Mouse (Mus musculus) hindbrain, embryonic 13.5 days (tissue): ENCODE results near the gene Olfr639. TPM values are rescaled to one million over a fixed set of nuclear protein-coding genes. Genes with fewer than 3 reads are reported as not detected.

Source experiments
- ATAC-seq: fragments of 200-750 bp; cut with Nextera tagmentation; 2 replicates; pipeline ENCODE4 v1.8.0; 2017; ENCODE audit warnings: moderate TSS enrichment; ENCODE audit not compliant: low FRiP score
- H3K27ac ChIP-seq: fragments of 300-500 bp; sonication (generic); 2 replicates; pipeline ENCODE4 v1.5.1; 2015; ENCODE audit warnings: inconsistent platforms, mild to moderate bottlenecking, moderate library complexity
- H3K27me3 ChIP-seq: fragments of 300-500 bp; sonication (generic); 2 replicates; pipeline ENCODE4 v1.6.1; 2015; ENCODE audit warnings: mild to moderate bottlenecking, inconsistent platforms
- H3K36me3 ChIP-seq: fragments of 300-500 bp; sonication (generic); 2 replicates; pipeline ENCODE4 v1.6.1; 2015; ENCODE audit warnings: mild to moderate bottlenecking, inconsistent platforms
- H3K4me1 ChIP-seq: fragments of 300-500 bp; sonication (generic); replicated peaks from 2 replicates; pipeline ENCODE4 v1.6.1; 2015; ENCODE audit warnings: inconsistent platforms
- H3K4me2 ChIP-seq: fragments of 300-500 bp; sonication (generic); 2 replicates; pipeline ENCODE4 v1.6.1; 2015; ENCODE audit warnings: inconsistent platforms, mild to moderate bottlenecking, moderate library complexity
- H3K4me3 ChIP-seq: fragments of 300-500 bp; sonication (generic); 2 replicates; pipeline ENCODE4 v1.5.1; 2015; ENCODE audit warnings: mild to moderate bottlenecking, inconsistent platforms
- H3K9ac ChIP-seq: fragments of 300-500 bp; sonication (generic); 2 replicates; pipeline ENCODE4 v1.6.1; 2015; ENCODE audit warnings: mild to moderate bottlenecking, inconsistent platforms
- H3K9me3 ChIP-seq: fragments of 300-500 bp; sonication (generic); 2 replicates; pipeline ENCODE4 v1.6.1; 2016; ENCODE audit warnings: inconsistent platforms
- WGBS: fragments of 180-500 bp; shearing (Covaris S2); methylation state at CpG from one replicate; pipeline ENCODE4 v1.1.7; 2015; 5-methylcytosine and 5-hydroxymethylcytosine counted together
- polyA plus RNA-seq: library from polyadenylated mRNA; unstranded; fragments of >200 nt; fragmentation: Nextera tagmentation; extraction: Ambion mirVana; gene quantifications from 2 replicates; pipeline ENCODE4 v1.2.1, GENCODE M21; 2015

The Olfr639 gene
- polyA plus RNA-seq: 0.05 TPM in 1 of 2 replicates, not detected in the other

GRCm38 (mm10) chr7:104017203-104017602, at the start of gene Olfr639:
Gene Olfr639, minus strand, starts transcription at chr7:104017303.
- no peaks in the 10 kb centered on the region for H3K4me1 ChIP-seq
- no peaks in the 10 kb centered on the region for H3K36me3 ChIP-seq
- H3K4me3 ChIP-seq: no peak within 1 kb of the TSS
- H3K9me3 ChIP-seq: no peaks in the 10 kb centered on the region
- no peak within 1 kb of the TSS for H3K9ac ChIP-seq
- no peak within 1 kb of the TSS for H3K4me2 ChIP-seq
- no peaks in the 10 kb centered on the region for H3K27me3 ChIP-seq
- H3K27ac ChIP-seq: no peak within 1 kb of the TSS
- ATAC-seq: no peak

DNA sequence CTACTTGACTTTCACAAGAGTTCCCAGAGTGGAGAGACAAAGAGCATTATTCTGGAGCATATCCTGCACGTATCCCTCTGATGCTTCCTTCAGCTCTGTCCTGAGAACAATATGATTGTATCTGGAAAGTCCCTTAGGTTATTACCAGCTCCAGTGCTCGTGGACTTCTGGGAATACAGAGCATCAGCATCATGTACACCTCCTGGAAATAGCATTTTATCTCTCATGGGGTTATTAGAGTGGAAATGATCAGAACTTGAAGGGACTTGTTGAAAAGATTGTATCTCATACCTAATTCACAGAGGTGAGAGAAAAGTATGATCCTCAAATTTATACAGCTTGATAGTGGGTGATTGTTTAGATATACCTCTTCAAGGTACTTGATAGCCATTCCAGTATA, 44.2 kb upstream of the Olfr639 start, which contains the start of gene 4930516K23Rik:
Gene 4930516K23Rik, minus strand, starts transcription at position 101 of the 400 bp plus-strand sequence.
- Histone ChIP-seq H3K36me3 (no peaks in the 10 kb centered on the region), H3K27ac (no peak within 1 kb of the TSS), H3K4me2 (no peak within 1 kb of the TSS), H3K4me3 (no peak within 1 kb of the TSS), H3K9ac (no peak within 1 kb of the TSS), H3K27me3 (no peaks in the 10 kb centered on the region), H3K9me3 (no peaks in the 10 kb centered on the region), H3K4me1 (no peaks in the 10 kb centered on the region)
- ATAC-seq: no peak
- WGBS: 56% methylated on average over 2 of the region's 2 CpGs

DNA sequence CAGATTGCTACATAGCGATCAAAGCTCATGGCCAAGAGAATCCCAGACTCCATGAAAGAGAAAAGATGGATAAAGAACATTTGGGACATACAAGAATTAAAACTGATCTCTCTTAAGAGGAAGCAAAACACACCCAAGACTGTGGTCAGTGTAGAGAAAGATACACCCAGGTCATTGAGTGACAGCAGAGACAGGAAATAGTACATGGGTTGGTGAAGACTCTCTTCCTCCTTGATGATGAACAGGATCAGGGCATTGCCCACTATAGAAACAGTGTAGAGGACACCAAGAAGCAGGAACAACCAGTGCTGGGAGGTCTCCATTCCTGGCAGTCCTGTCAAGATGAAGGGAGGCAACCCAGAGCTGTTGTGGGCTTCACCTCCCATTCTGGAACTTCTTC, 42.1 kb upstream of the Olfr639 start:
- no peak for ATAC-seq
- no peak overlapping the region for H3K27ac ChIP-seq
- 91% methylated on average over 1 of the region's 1 CpGs for WGBS

DNA sequence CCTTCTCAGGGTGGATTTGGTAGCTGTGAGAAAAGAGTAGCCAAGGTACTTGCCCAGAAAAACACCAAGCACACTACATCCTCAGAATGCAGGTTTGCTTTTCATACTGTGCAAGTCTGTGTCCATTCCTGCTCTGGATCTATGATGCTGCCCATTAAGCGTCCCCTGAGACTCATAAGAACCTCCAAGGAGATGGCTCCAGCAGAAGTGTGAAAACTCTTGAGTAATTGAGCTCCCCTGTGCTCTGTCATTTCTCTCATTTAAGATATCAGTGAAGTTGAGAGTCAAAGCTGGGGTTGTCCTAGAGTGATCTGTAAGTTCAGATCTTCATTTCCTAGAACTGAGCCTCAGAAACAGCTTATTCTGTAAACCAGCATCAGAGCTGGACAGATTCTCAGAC, 35.5 kb upstream of the Olfr639 start, which contains the start of gene Olfr642:
Gene Olfr642, minus strand, starts transcription at position 101 of the 400 bp plus-strand sequence.
- Histone ChIP-seq H3K36me3 (no peaks in the 10 kb centered on the region), H3K4me3 (no peak within 1 kb of the TSS)
- 88% methylated on average over 1 of the region's 1 CpGs for WGBS

More for the DNA sequence above, 42.1 kb upstream of the Olfr639 start:
- no peaks in the 10 kb centered on the region for H3K9me3 ChIP-seq
- no peaks in the 10 kb centered on the region for H3K27me3 ChIP-seq
- H3K36me3 ChIP-seq: no peaks in the 10 kb centered on the region
- H3K4me1 ChIP-seq: no peaks in the 10 kb centered on the region
- H3K4me3 ChIP-seq: no peak overlapping the region
- no peak overlapping the region for H3K4me2 ChIP-seq
- H3K9ac ChIP-seq: no peak overlapping the region

GRCm38 (mm10) chr7:104050745-104051144, 33.6 kb upstream of the Olfr639 start:
- Histone ChIP-seq H3K9ac (no peak overlapping the region), H3K4me2 (no peak overlapping the region), H3K27ac (no peak overlapping the region), H3K4me1 (no peaks in the 10 kb centered on the region), H3K9me3 (no peaks in the 10 kb centered on the region), H3K27me3 (no peaks in the 10 kb centered on the region), H3K36me3 (no peaks in the 10 kb centered on the region), H3K4me3 (no peak overlapping the region)
- 94% methylated on average over 4 of the region's 4 CpGs for WGBS
- ATAC-seq: no peak

More for the DNA sequence above, 35.5 kb upstream of the Olfr639 start, which contains the start of gene Olfr642:
- Histone ChIP-seq H3K4me2 (no peak within 1 kb of the TSS), H3K9ac (no peak within 1 kb of the TSS), H3K4me1 (no peaks in the 10 kb centered on the region), H3K9me3 (no peaks in the 10 kb centered on the region), H3K27ac (no peak within 1 kb of the TSS), H3K27me3 (no peaks in the 10 kb centered on the region)
- ATAC-seq: no peak

- no peak within 1 kb of the TSS for H3K27ac ChIP-seq
- H3K4me1 ChIP-seq: no peaks in the 10 kb centered on the region
- H3K4me2 ChIP-seq: no peak within 1 kb of the TSS
- no peak within 1 kb of the TSS for H3K9ac ChIP-seq
- no peaks in the 10 kb centered on the region for H3K9me3 ChIP-seq
- WGBS: 71% methylated on average over 1 of the region's 1 CpGs
- no peaks in the 10 kb centered on the region for H3K27me3 ChIP-seq
- no peak for ATAC-seq
- H3K36me3 ChIP-seq: no peaks in the 10 kb centered on the region
- H3K4me3 ChIP-seq: no peak within 1 kb of the TSS
Observed at GRCm38 (mm10) chr7:104035145-104035544, 18.0 kb upstream of the Olfr639 start, which contains the start of gene Olfr641. Gene Olfr641, plus strand, starts transcription at chr7:104035445.

- H3K27ac ChIP-seq: no peak overlapping the region
- no peaks in the 10 kb centered on the region for H3K4me1 ChIP-seq
- no peak for ATAC-seq
- no peak overlapping the region for H3K9ac ChIP-seq
- H3K36me3 ChIP-seq: no peaks in the 10 kb centered on the region
- WGBS: 90% methylated on average over 3 of the region's 3 CpGs
- H3K9me3 ChIP-seq: no peaks in the 10 kb centered on the region
- H3K27me3 ChIP-seq: no peaks in the 10 kb centered on the region
- H3K4me2 ChIP-seq: no peak overlapping the region
- H3K4me3 ChIP-seq: no peak overlapping the region
Observed at GRCm38 (mm10) chr7:104026978-104027377, 9.9 kb upstream of the Olfr639 start.

DNA sequence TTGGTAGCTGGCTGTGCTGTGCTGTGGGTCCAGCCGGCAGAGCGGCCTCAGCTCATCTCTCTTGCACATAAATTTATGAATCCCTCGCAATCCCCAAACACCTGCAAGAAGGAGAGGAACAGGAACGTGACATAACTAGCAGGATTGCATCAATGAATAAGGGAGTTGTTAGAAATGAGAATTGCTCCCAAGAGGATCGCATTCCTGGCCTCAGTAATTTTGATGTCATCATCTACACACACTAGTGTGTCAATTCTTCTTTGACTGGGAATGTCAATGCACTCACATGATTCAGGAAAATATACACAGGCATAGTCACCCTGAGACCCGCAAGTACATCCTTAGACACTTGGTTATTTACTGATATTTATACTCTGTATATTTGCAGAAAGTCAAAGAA, 8.4 kb upstream of the Olfr639 start, which contains the start of gene Olfr640:
Gene Olfr640, minus strand, starts transcription at position 101 of the 400 bp plus-strand sequence.
- no peak for ATAC-seq
- Histone ChIP-seq H3K4me3 (no peak within 1 kb of the TSS), H3K36me3 (no peaks in the 10 kb centered on the region), H3K27ac (no peak within 1 kb of the TSS), H3K4me2 (no peak within 1 kb of the TSS), H3K4me1 (no peaks in the 10 kb centered on the region), H3K9me3 (no peaks in the 10 kb centered on the region), H3K27me3 (no peaks in the 10 kb centered on the region), H3K9ac (no peak within 1 kb of the TSS)
- WGBS: 84% methylated on average over 6 of the region's 6 CpGs

DNA sequence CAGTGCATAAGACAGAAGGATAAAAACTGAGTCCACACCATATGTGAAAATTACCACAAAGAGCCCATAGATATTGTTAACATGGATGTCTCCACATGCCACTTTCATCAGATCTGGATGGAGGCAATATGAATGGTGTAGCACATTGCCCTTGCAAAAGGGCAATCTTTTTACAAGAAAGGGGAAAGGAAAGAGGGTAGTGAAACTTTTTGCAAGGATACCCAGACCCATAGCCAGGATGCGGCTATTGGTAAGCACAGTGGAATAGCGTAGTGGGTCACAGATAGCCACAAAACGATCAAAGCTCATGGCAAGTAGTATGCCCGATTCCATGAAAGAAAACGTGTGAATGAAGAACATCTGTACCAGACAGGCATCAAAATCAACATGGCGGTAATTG, 4.5 kb upstream of the Olfr639 start:
- no peaks in the 10 kb centered on the region for H3K4me1 ChIP-seq
- H3K4me2 ChIP-seq: no peak overlapping the region
- 96% methylated on average over 6 of the region's 6 CpGs for WGBS
- H3K4me3 ChIP-seq: no peak overlapping the region
- H3K27me3 ChIP-seq: no peaks in the 10 kb centered on the region
- no peaks in the 10 kb centered on the region for H3K36me3 ChIP-seq
- no peak for ATAC-seq
- no peaks in the 10 kb centered on the region for H3K9me3 ChIP-seq
- no peak overlapping the region for H3K27ac ChIP-seq
- H3K9ac ChIP-seq: no peak overlapping the region

GRCm38 (mm10) chr7:104018953-104019352, 1.9 kb upstream of the Olfr639 start:
- no peak overlapping the region for H3K27ac ChIP-seq
- no peak for ATAC-seq
- H3K4me1 ChIP-seq: no peaks in the 10 kb centered on the region
- H3K4me3 ChIP-seq: no peak overlapping the region
- no peak overlapping the region for H3K9ac ChIP-seq
- H3K9me3 ChIP-seq: no peaks in the 10 kb centered on the region
- no peaks in the 10 kb centered on the region for H3K36me3 ChIP-seq
- no peaks in the 10 kb centered on the region for H3K27me3 ChIP-seq
- WGBS: 97% methylated on average over 1 of the region's 1 CpGs
- no peak overlapping the region for H3K4me2 ChIP-seq

DNA sequence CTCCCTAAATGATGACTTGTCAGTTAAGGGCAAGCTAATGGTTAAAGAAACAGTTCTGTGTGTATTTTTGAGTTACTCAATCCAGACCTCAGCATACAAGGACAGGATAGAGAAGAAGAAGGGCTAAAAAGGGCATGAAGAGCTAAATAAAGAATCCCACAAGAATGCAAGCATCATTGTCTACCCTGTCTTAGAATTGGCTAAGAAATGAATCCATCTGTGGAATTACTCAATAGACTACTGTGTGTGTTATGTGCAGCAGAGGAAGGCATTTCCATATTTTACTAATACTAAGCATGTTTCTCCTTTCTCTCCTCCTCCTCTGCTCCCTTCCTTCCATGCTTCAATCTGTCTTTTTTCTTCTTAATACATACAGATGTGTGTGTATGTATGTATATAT, 18.0 kb downstream of the Olfr639 start:
- no peaks in the 10 kb centered on the region for H3K9me3 ChIP-seq
- no peaks in the 10 kb centered on the region for H3K36me3 ChIP-seq
- H3K4me3 ChIP-seq: no peak overlapping the region
- ATAC-seq: no peak
- no peaks in the 10 kb centered on the region for H3K4me1 ChIP-seq
- no peak overlapping the region for H3K27ac ChIP-seq
- H3K9ac ChIP-seq: no peak overlapping the region
- H3K27me3 ChIP-seq: no peaks in the 10 kb centered on the region
- no peak overlapping the region for H3K4me2 ChIP-seq

GRCm38 (mm10) chr7:103998446-103998845, 18.7 kb downstream of the Olfr639 start, which contains the start of gene Olfr638:
Gene Olfr638, plus strand, starts transcription at chr7:103998746.
- H3K9ac ChIP-seq: no peak within 1 kb of the TSS
- H3K9me3 ChIP-seq: no peaks in the 10 kb centered on the region
- H3K36me3 ChIP-seq: no peaks in the 10 kb centered on the region
- H3K4me1 ChIP-seq: no peaks in the 10 kb centered on the region
- no peak within 1 kb of the TSS for H3K4me2 ChIP-seq
- H3K27ac ChIP-seq: no peak within 1 kb of the TSS
- ATAC-seq: no peak
- no peaks in the 10 kb centered on the region for H3K27me3 ChIP-seq
- H3K4me3 ChIP-seq: no peak within 1 kb of the TSS

GRCm38 (mm10) chr7:103971782-103972181, 45.3 kb downstream of the Olfr639 start:
- H3K27me3 ChIP-seq: no peaks in the 10 kb centered on the region
- no peaks in the 10 kb centered on the region for H3K4me1 ChIP-seq
- ATAC-seq: no peak
- no peaks in the 10 kb centered on the region for H3K9me3 ChIP-seq
- H3K27ac ChIP-seq: no peak overlapping the region
- H3K4me3 ChIP-seq: no peak overlapping the region
- no peak overlapping the region for H3K4me2 ChIP-seq
- H3K36me3 ChIP-seq: no peaks in the 10 kb centered on the region
- no peak overlapping the region for H3K9ac ChIP-seq
- WGBS: 77% methylated on average over 1 of the region's 1 CpGs
